Mouse (Mus musculus): ENCODE measurements around the gene Ctsd. TPM values are rescaled to one million over a fixed set of nuclear protein-coding genes. Genes with fewer than 3 reads are reported as not detected.

Gene Ctsd
- polyA plus RNA-seq, 1 experiment from 2014 or later: 189 TPM

GRCm38 (mm10) chr7:142425641-142426213, 37.9 kb upstream of the Ctsd start:
- H3K4me1 ChIP-seq (ENCODE audit: control insufficient read depth, insufficient read depth, low read length): no peaks in the 10 kb centered on the region
- H3K27ac ChIP-seq (ENCODE audit: low read depth, low read length): no peak overlapping the region
- H3K27me3 ChIP-seq (ENCODE audit: control insufficient read depth, insufficient read depth, low read length): no peaks in the 10 kb centered on the region
- H3K9ac ChIP-seq (ENCODE audit: low read length): no peak overlapping the region
- no peak overlapping the region for H3K4me3 ChIP-seq (ENCODE audit: low read depth, low read length)
- H3K36me3 ChIP-seq (ENCODE audit: control insufficient read depth, insufficient read depth, low read length): no peaks in the 10 kb centered on the region
- no peak overlapping the region for H3K4me2 ChIP-seq (ENCODE audit: low read depth)
- DNase-seq (ENCODE audit: low spot score): no peak
- H3K9me3 ChIP-seq (ENCODE audit: control insufficient read depth, low read length): no peaks in the 10 kb centered on the region
- ATAC-seq (ENCODE audit: insufficient read depth, low FRiP score, low TSS enrichment): no peak
- WGBS: 58% methylated on average over 11 of the region's 11 CpGs

GRCm38 (mm10) chr7:142421826-142422225, 34.0 kb upstream of the Ctsd start:
- H3K4me3 ChIP-seq (ENCODE audit: low read depth, low read length): no peak overlapping the region
- no peak overlapping the region for H3K9ac ChIP-seq (ENCODE audit: low read length)
- H3K4me2 ChIP-seq (ENCODE audit: low read depth): no peak overlapping the region
- DNase-seq (ENCODE audit: low spot score) (no peak), ATAC-seq (ENCODE audit: insufficient read depth, low FRiP score, low TSS enrichment) (no peak)
- no peaks in the 10 kb centered on the region for H3K27me3 ChIP-seq (ENCODE audit: control insufficient read depth, insufficient read depth, low read length)
- no peak overlapping the region for H3K27ac ChIP-seq (ENCODE audit: low read depth, low read length)
- no peaks in the 10 kb centered on the region for H3K36me3 ChIP-seq (ENCODE audit: control insufficient read depth, insufficient read depth, low read length)
- H3K9me3 ChIP-seq (ENCODE audit: control insufficient read depth, low read length): no peaks in the 10 kb centered on the region
- 87% methylated on average over 2 of the region's 2 CpGs for WGBS
- no peaks in the 10 kb centered on the region for H3K4me1 ChIP-seq (ENCODE audit: control insufficient read depth, insufficient read depth, low read length)

GRCm38 (mm10) chr7:142419887-142420286, 32.0 kb upstream of the Ctsd start:
- ATAC-seq (ENCODE audit: insufficient read depth, low FRiP score, low TSS enrichment) (no peak), DNase-seq (ENCODE audit: low spot score) (no peak)
- Histone ChIP-seq H3K27me3 (ENCODE audit: control insufficient read depth, insufficient read depth, low read length) (no peaks in the 10 kb centered on the region), H3K9me3 (ENCODE audit: control insufficient read depth, low read length) (no peaks in the 10 kb centered on the region), H3K9ac (ENCODE audit: low read length) (no peak overlapping the region), H3K36me3 (ENCODE audit: control insufficient read depth, insufficient read depth, low read length) (no peaks in the 10 kb centered on the region), H3K4me1 (ENCODE audit: control insufficient read depth, insufficient read depth, low read length) (no peaks in the 10 kb centered on the region), H3K27ac (ENCODE audit: low read depth, low read length) (no peak overlapping the region), H3K4me3 (ENCODE audit: low read depth, low read length) (no peak overlapping the region), H3K4me2 (ENCODE audit: low read depth) (no peak overlapping the region)
- WGBS: 83% methylated on average over 5 of the region's 5 CpGs

GRCm38 (mm10) chr7:142418679-142419078, 30.8 kb upstream of the Ctsd start:
- no peak for DNase-seq (ENCODE audit: low spot score)
- H3K9me3 ChIP-seq (ENCODE audit: control insufficient read depth, low read length): no peaks in the 10 kb centered on the region
- WGBS: 90% methylated on average over 8 of the region's 8 CpGs
- ATAC-seq (ENCODE audit: insufficient read depth, low FRiP score, low TSS enrichment): no peak
- no peak overlapping the region for H3K4me3 ChIP-seq (ENCODE audit: low read depth, low read length)
- H3K27me3 ChIP-seq (ENCODE audit: control insufficient read depth, insufficient read depth, low read length): no peaks in the 10 kb centered on the region
- no peak overlapping the region for H3K4me2 ChIP-seq (ENCODE audit: low read depth)
- H3K36me3 ChIP-seq (ENCODE audit: control insufficient read depth, insufficient read depth, low read length): no peaks in the 10 kb centered on the region
- H3K9ac ChIP-seq (ENCODE audit: low read length): no peak overlapping the region
- H3K4me1 ChIP-seq (ENCODE audit: control insufficient read depth, insufficient read depth, low read length): no peaks in the 10 kb centered on the region
- no peak overlapping the region for H3K27ac ChIP-seq (ENCODE audit: low read depth, low read length)

- no peak overlapping the region for H3K4me3 ChIP-seq (ENCODE audit: low read depth, low read length)
- ATAC-seq (ENCODE audit: insufficient read depth, low FRiP score, low TSS enrichment) (no peak), DNase-seq (ENCODE audit: low spot score) (no peak)
- no peaks in the 10 kb centered on the region for H3K36me3 ChIP-seq (ENCODE audit: control insufficient read depth, insufficient read depth, low read length)
- H3K4me1 ChIP-seq (ENCODE audit: control insufficient read depth, insufficient read depth, low read length): no peaks in the 10 kb centered on the region
- H3K27ac ChIP-seq (ENCODE audit: low read depth, low read length): no peak overlapping the region
- H3K27me3 ChIP-seq (ENCODE audit: control insufficient read depth, insufficient read depth, low read length): no peaks in the 10 kb centered on the region
- no peak overlapping the region for H3K4me2 ChIP-seq (ENCODE audit: low read depth)
- H3K9me3 ChIP-seq (ENCODE audit: control insufficient read depth, low read length): no peaks in the 10 kb centered on the region
- 92% methylated on average over 2 of the region's 2 CpGs for WGBS
- H3K9ac ChIP-seq (ENCODE audit: low read length): no peak overlapping the region
These were observed 30.2 kb upstream of the Ctsd start for GRCm38 (mm10) chr7:142418027-142418426.

- Histone ChIP-seq H3K4me2 (ENCODE audit: low read depth) (no peak overlapping the region), H3K27ac (ENCODE audit: low read depth, low read length) (no peak overlapping the region), H3K36me3 (ENCODE audit: control insufficient read depth, insufficient read depth, low read length) (no peaks in the 10 kb centered on the region), H3K4me1 (ENCODE audit: control insufficient read depth, insufficient read depth, low read length) (no peaks in the 10 kb centered on the region), H3K9ac (ENCODE audit: low read length) (no peak overlapping the region), H3K4me3 (ENCODE audit: low read depth, low read length) (no peak overlapping the region), H3K27me3 (ENCODE audit: control insufficient read depth, insufficient read depth, low read length) (no peaks in the 10 kb centered on the region), H3K9me3 (ENCODE audit: control insufficient read depth, low read length) (no peaks in the 10 kb centered on the region)
- 65% methylated on average over 3 of the region's 3 CpGs for WGBS
- DNase-seq (ENCODE audit: low spot score) (no peak), ATAC-seq (ENCODE audit: insufficient read depth, low FRiP score, low TSS enrichment) (no peak)
These were observed 28.4 kb upstream of the Ctsd start for GRCm38 (mm10) chr7:142416225-142416624.

GRCm38 (mm10) chr7:142415314-142415713, 27.5 kb upstream of the Ctsd start:
- no peak overlapping the region for H3K4me3 ChIP-seq (ENCODE audit: low read depth, low read length)
- no peaks in the 10 kb centered on the region for H3K4me1 ChIP-seq (ENCODE audit: control insufficient read depth, insufficient read depth, low read length)
- H3K27me3 ChIP-seq (ENCODE audit: control insufficient read depth, insufficient read depth, low read length): no peaks in the 10 kb centered on the region
- no peaks in the 10 kb centered on the region for H3K9me3 ChIP-seq (ENCODE audit: control insufficient read depth, low read length)
- H3K36me3 ChIP-seq (ENCODE audit: control insufficient read depth, insufficient read depth, low read length): no peaks in the 10 kb centered on the region
- H3K4me2 ChIP-seq (ENCODE audit: low read depth): no peak overlapping the region
- no peak for DNase-seq (ENCODE audit: low spot score)
- H3K27ac ChIP-seq (ENCODE audit: low read depth, low read length): no peak overlapping the region
- WGBS: 80% methylated on average over 4 of the region's 4 CpGs
- no peak for ATAC-seq (ENCODE audit: insufficient read depth, low FRiP score, low TSS enrichment)
- H3K9ac ChIP-seq (ENCODE audit: low read length): no peak overlapping the region

GRCm38 (mm10) chr7:142413285-142413684, 25.4 kb upstream of the Ctsd start:
- ATAC-seq (ENCODE audit: insufficient read depth, low FRiP score, low TSS enrichment) (no peak), DNase-seq (ENCODE audit: low spot score) (no peak)
- no peaks in the 10 kb centered on the region for H3K4me1 ChIP-seq (ENCODE audit: control insufficient read depth, insufficient read depth, low read length)
- H3K4me3 ChIP-seq (ENCODE audit: low read depth, low read length): no peak overlapping the region
- H3K36me3 ChIP-seq (ENCODE audit: control insufficient read depth, insufficient read depth, low read length): no peaks in the 10 kb centered on the region
- H3K27me3 ChIP-seq (ENCODE audit: control insufficient read depth, insufficient read depth, low read length): no peaks in the 10 kb centered on the region
- H3K27ac ChIP-seq (ENCODE audit: low read depth, low read length): no peak overlapping the region
- H3K9me3 ChIP-seq (ENCODE audit: control insufficient read depth, low read length): no peaks in the 10 kb centered on the region
- H3K4me2 ChIP-seq (ENCODE audit: low read depth): no peak overlapping the region
- WGBS: 95% methylated on average over 6 of the region's 6 CpGs
- no peak overlapping the region for H3K9ac ChIP-seq (ENCODE audit: low read length)

GRCm38 (mm10) chr7:142409603-142410002, 21.8 kb upstream of the Ctsd start:
- no peaks in the 10 kb centered on the region for H3K4me1 ChIP-seq (ENCODE audit: control insufficient read depth, insufficient read depth, low read length)
- no peaks in the 10 kb centered on the region for H3K9me3 ChIP-seq (ENCODE audit: control insufficient read depth, low read length)
- H3K4me2 ChIP-seq (ENCODE audit: low read depth): no peak overlapping the region
- 89% methylated on average over 3 of the region's 3 CpGs for WGBS
- no peaks in the 10 kb centered on the region for H3K36me3 ChIP-seq (ENCODE audit: control insufficient read depth, insufficient read depth, low read length)
- no peak overlapping the region for H3K4me3 ChIP-seq (ENCODE audit: low read depth, low read length)
- no peak overlapping the region for H3K27ac ChIP-seq (ENCODE audit: low read depth, low read length)
- H3K9ac ChIP-seq (ENCODE audit: low read length): no peak overlapping the region
- ATAC-seq (ENCODE audit: insufficient read depth, low FRiP score, low TSS enrichment): no peak
- DNase-seq (ENCODE audit: low spot score): no peak
- no peaks in the 10 kb centered on the region for H3K27me3 ChIP-seq (ENCODE audit: control insufficient read depth, insufficient read depth, low read length)
